Mouse (Mus musculus) kidney, postnatal 36 days (tissue): Measurements from ENCODE around the gene Btd.

Experiments used
- DNase-seq, 2 experiments: peaks; one replicate each; pipeline ENCODE4 v3.0.0; 2021 to 2022; ENCODE audit warnings: mixed read lengths in 2 of 2

Btd gene

GRCm38 (mm10) chr14:31717360-31717759 is 76.5 kb downstream of the Btd start:
- DNase-seq = no peak
